Mouse (Mus musculus) stomach, embryonic 14.5 days (tissue): ENCODE measurements around the gene Arap1. TPM values are rescaled to one million over a fixed set of nuclear protein-coding genes. Genes with fewer than 3 reads are reported as not detected.

Experiments used
- ATAC-seq: fragments of 200-750 bp; cut with Nextera tagmentation; 2 replicates; pipeline ENCODE4 v1.8.0; 2017; ENCODE audit warnings: low read depth, moderate TSS enrichment; ENCODE audit not compliant: insufficient number of reproducible peaks, insufficient read depth, low FRiP score
- H3K27ac ChIP-seq: fragments of 300-500 bp; sonication (generic); 2 replicates; pipeline ENCODE4 v1.5.1; 2014; ENCODE audit warnings: mild to moderate bottlenecking, low read length, moderate library complexity, mixed read lengths
- H3K27me3 ChIP-seq: fragments of 300-500 bp; sonication (generic); 2 replicates; pipeline ENCODE4 v1.6.1; 2014; ENCODE audit warnings: low read length, control low read depth, mixed read lengths; ENCODE audit not compliant: control insufficient read depth, insufficient read depth
- H3K36me3 ChIP-seq: fragments of 300-500 bp; sonication (generic); 2 replicates; pipeline ENCODE4 v1.6.1; 2014; ENCODE audit warnings: mild to moderate bottlenecking, control low read depth, low read length, moderate library complexity, mixed read lengths; ENCODE audit not compliant: control insufficient read depth, insufficient read depth
- H3K4me1 ChIP-seq: fragments of 300-500 bp; sonication (generic); 2 replicates; pipeline ENCODE4 v1.6.1; 2014; ENCODE audit warnings: low read length, control low read depth, mixed read lengths; ENCODE audit not compliant: control insufficient read depth, insufficient read depth
- H3K4me2 ChIP-seq: fragments of 300-500 bp; sonication (generic); replicated peaks from 2 replicates; pipeline ENCODE4 v1.6.1; 2014; ENCODE audit warnings: low read depth, low read length, control low read depth
- H3K4me3 ChIP-seq: fragments of 300-500 bp; sonication (generic); 2 replicates; pipeline ENCODE4 v1.5.1; 2014; ENCODE audit warnings: low read depth, low read length, control low read depth
- H3K9ac ChIP-seq: fragments of 300-500 bp; sonication (generic); replicated peaks from 2 replicates; pipeline ENCODE4 v1.6.1; 2014; ENCODE audit warnings: low read depth, mild to moderate bottlenecking, control low read depth, low read length, moderate library complexity, mixed read lengths
- H3K9me3 ChIP-seq: fragments of 300-500 bp; sonication (generic); 2 replicates; pipeline ENCODE4 v1.6.1; 2016; ENCODE audit warnings: low read depth, low read length, control low read depth; ENCODE audit not compliant: control insufficient read depth
- WGBS: fragments of 180-500 bp; shearing (Covaris S2); extraction: QIAGEN DNeasy Blood & Tissue Kit; methylation state at CpG from one replicate; pipeline ENCODE4 v1.1.7; 2014; 5-methylcytosine and 5-hydroxymethylcytosine counted together
- polyA plus RNA-seq: library from polyadenylated mRNA; unstranded; fragments of >200 nt; fragmentation: Nextera tagmentation; extraction: Ambion mirVana; gene quantifications from 2 replicates; pipeline ENCODE4 v1.2.1, GENCODE M21; 2014

Arap1 gene
- polyA plus RNA-seq, 1 experiment from 2014 or later, result 131 TPM

DNA sequence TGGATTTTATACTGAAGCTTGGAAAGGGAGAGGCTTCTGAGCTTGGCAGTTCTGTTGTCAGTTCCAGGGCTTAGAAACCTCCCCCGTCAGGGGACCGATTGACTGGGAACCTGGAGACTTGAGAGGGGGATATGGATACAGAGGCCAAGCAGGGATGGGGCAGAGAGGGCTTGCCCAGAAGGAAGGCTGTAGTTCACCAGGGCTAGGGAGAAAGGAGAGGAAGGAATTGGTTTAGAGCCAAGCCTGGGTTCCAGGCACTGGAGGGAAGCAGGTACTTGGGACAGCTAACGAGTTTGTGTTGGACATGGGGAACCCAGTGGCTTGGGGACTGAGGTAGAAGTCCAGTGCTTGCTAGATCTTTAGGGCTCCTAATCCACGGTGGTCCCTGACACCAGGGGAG, 18.3 kb upstream of the Arap1 start:
- Histone ChIP-seq H3K4me2 (no peak overlapping the region), H3K27me3 (no peaks in the 10 kb centered on the region), H3K36me3 (peaks cover 7% of the 10 kb centered on the region), H3K4me3 (no peak overlapping the region), H3K27ac (no peak overlapping the region), H3K4me1 (peaks cover 10% of the 10 kb centered on the region; the same call in 1 of the 2 replicates), H3K9me3 (no peaks in the 10 kb centered on the region), H3K9ac (no peak overlapping the region)
- 84% methylated on average over 4 of the region's 4 CpGs for WGBS
- no peak for ATAC-seq

GRCm38 (mm10) chr7:101330074-101330840, 17.6 kb upstream of the Arap1 start:
- H3K9me3 ChIP-seq, result no peaks in the 10 kb centered on the region
- no peak overlapping the region for H3K9ac ChIP-seq
- no peak overlapping the region for H3K4me3 ChIP-seq
- H3K36me3 ChIP-seq, result peaks cover 9% of the 10 kb centered on the region
- no peak overlapping the region for H3K27ac ChIP-seq
- H3K27me3 ChIP-seq, result no peaks in the 10 kb centered on the region
- H3K4me2 ChIP-seq, result no peak overlapping the region
- 61% methylated on average over 10 of the region's 10 CpGs for WGBS
- peaks cover 10% of the 10 kb centered on the region; the same call in 1 of the 2 replicates for H3K4me1 ChIP-seq
- ATAC-seq, result peak; percentile 28; the same call in 1 of the 2 replicates

- WGBS, result 83% methylated on average over 4 of the region's 4 CpGs
- H3K9me3 ChIP-seq, result no peaks in the 10 kb centered on the region
- no peaks in the 10 kb centered on the region for H3K27me3 ChIP-seq
- H3K36me3 ChIP-seq, result peaks cover 9% of the 10 kb centered on the region
- H3K4me1 ChIP-seq, result peaks cover 10% of the 10 kb centered on the region; the same call in 1 of the 2 replicates
- H3K27ac ChIP-seq, result no peak overlapping the region
- ATAC-seq, result no peak
- H3K4me2 ChIP-seq, result no peak overlapping the region
- H3K4me3 ChIP-seq, result no peak overlapping the region
- H3K9ac ChIP-seq, result no peak overlapping the region
Observed at GRCm38 (mm10) chr7:101330841-101331173, 17.1 kb upstream of the Arap1 start.

- no peak overlapping the region for H3K27ac ChIP-seq
- H3K9me3 ChIP-seq, result no peaks in the 10 kb centered on the region
- H3K27me3 ChIP-seq, result no peaks in the 10 kb centered on the region
- H3K4me2 ChIP-seq, result no peak overlapping the region
- H3K4me3 ChIP-seq, result no peak overlapping the region
- 0 out of 2 replicates have a peak, but pooled peaks have one; percentile 43 for ATAC-seq
- peaks cover 9% of the 10 kb centered on the region for H3K36me3 ChIP-seq
- WGBS, result 83% methylated on average over 5 of the region's 5 CpGs
- H3K9ac ChIP-seq, result no peak overlapping the region
- peaks cover 10% of the 10 kb centered on the region; the same call in 1 of the 2 replicates for H3K4me1 ChIP-seq
Observed at GRCm38 (mm10) chr7:101332045-101332831, 15.6 kb upstream of the Arap1 start.

DNA sequence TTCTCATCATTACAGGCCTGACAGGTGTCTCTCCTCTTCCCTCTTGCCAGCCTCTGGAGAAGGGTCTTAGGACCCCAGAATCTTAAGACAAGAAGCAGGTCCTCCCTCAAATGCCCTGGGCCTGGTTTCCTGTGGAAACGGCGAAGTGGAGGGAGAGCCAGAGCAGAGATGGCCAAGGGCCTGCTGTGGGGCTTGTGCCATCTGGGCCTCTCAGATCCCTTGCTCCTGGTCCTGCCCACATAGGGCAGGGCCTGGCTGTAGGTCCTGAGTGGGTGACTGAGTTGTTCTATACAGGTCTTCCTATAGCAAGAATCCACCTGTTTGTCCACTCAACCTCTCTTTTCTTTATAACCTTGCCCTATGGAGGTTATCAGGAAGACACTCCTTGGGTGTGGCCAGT, 12.6 kb upstream of the Arap1 start:
- no peak overlapping the region for H3K4me3 ChIP-seq
- no peaks in the 10 kb centered on the region for H3K27me3 ChIP-seq
- peaks cover 7% of the 10 kb centered on the region for H3K36me3 ChIP-seq
- no peak overlapping the region for H3K9ac ChIP-seq
- H3K4me2 ChIP-seq, result no peak overlapping the region
- H3K9me3 ChIP-seq, result no peaks in the 10 kb centered on the region
- ATAC-seq, result no peak
- 0 out of 2 replicates have a peak, but pooled peaks cover under 1% of the 10 kb centered on the region for H3K4me1 ChIP-seq
- WGBS, result 76% methylated on average over 2 of the region's 2 CpGs
- no peak overlapping the region for H3K27ac ChIP-seq

DNA sequence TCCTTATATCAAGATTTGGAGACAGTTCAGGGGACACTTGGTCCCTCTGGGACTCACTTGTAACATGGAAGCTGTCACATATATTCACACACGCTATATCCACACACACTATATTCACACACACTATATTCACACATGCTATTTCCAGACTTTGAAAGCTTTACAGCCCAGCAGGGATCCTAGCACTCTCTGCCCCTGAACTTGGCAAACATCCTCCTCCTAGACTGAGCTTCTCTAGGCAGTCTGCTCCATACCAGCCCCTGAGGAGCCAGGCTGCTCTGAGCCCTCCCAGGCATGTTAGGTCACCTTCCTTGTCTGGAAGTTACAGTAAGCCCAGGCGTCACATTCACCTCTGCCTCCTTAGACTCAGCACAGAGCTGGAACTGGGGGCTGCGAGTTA, 11.2 kb upstream of the Arap1 start:
- Histone ChIP-seq H3K27ac (no peak overlapping the region), H3K4me1 (no peaks in the 10 kb centered on the region), H3K36me3 (peaks cover 2% of the 10 kb centered on the region; the same call in 1 of the 2 replicates), H3K9ac (no peak overlapping the region), H3K4me3 (no peak overlapping the region), H3K27me3 (no peaks in the 10 kb centered on the region), H3K4me2 (no peak overlapping the region), H3K9me3 (no peaks in the 10 kb centered on the region)
- 84% methylated on average over 3 of the region's 3 CpGs for WGBS
- no peak for ATAC-seq

DNA sequence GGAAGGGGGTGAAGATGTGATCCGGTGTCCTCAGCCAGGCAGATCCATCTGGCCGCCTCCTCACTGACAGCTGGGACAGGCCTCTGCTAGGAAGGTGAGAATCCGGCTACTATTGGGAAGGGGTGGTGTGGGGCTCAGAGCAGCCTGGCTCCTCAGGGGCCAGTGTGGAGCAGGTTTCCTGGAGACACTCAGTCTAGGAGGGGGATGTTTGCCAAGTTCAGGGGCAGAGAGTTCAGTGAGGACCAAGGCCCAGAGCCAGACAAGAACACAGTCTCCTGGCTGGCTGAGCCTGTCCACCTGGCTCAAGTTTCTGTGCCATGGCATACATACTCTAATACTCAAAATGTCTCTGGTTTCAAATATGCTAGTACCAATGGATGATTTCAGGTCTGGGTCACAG, 10.5 kb upstream of the Arap1 start:
- H3K36me3 ChIP-seq, result peaks cover 2% of the 10 kb centered on the region; the same call in 1 of the 2 replicates
- H3K4me3 ChIP-seq, result no peak overlapping the region
- H3K9me3 ChIP-seq, result no peaks in the 10 kb centered on the region
- no peak overlapping the region for H3K4me2 ChIP-seq
- 79% methylated on average over 3 of the region's 3 CpGs for WGBS
- no peaks in the 10 kb centered on the region for H3K27me3 ChIP-seq
- no peaks in the 10 kb centered on the region for H3K4me1 ChIP-seq
- ATAC-seq, result no peak
- H3K27ac ChIP-seq, result no peak overlapping the region
- H3K9ac ChIP-seq, result no peak overlapping the region

DNA sequence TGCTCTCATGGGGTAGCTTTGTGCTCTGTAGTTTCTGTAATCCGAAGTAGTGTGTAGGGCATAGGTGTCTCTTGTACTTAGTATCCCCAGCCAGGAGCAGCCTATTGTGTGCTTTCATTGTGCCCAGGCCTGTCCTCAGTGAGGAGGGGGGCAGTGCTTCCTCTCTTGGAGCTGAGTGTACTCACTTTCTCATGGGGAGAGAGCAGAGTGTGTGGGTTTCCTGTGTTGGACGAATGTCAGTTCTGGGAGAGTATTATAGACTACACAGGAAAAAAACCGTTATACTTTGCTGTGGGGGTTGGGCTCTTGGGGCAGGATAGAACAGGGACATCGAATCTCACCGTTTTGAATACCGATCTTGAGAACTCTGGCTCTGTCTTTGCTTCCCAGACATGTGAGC, 6.5 kb upstream of the Arap1 start:
- WGBS, result 57% methylated on average over 6 of the region's 6 CpGs
- no peaks in the 10 kb centered on the region for H3K4me1 ChIP-seq
- H3K36me3 ChIP-seq, result peaks cover 4% of the 10 kb centered on the region; the same call in 1 of the 2 replicates
- ATAC-seq, result no peak
- no peak overlapping the region for H3K4me3 ChIP-seq
- no peaks in the 10 kb centered on the region for H3K27me3 ChIP-seq
- H3K9me3 ChIP-seq, result no peaks in the 10 kb centered on the region
- H3K27ac ChIP-seq, result no peak overlapping the region
- no peak overlapping the region for H3K9ac ChIP-seq
- no peak overlapping the region for H3K4me2 ChIP-seq
